Mouse (Mus musculus) heart, embryonic 10.5 days (tissue): ENCODE results near the gene Tnip1. TPM values are rescaled to one million over a fixed set of nuclear protein-coding genes. Genes with fewer than 3 reads are reported as not detected.
A peak's percentile ranks its signal among the peaks of the same experiment; 100 is the strongest.

Experiments used
- DNase-seq: peaks from one replicate; pipeline ENCODE4 v3.0.0-alpha.2; 2017; ENCODE audit warnings: low spot score
- H3K27ac ChIP-seq: fragments of 300-500 bp; sonication (generic); 2 replicates; pipeline ENCODE4 v1.5.1; 2016; ENCODE audit warnings: mild to moderate bottlenecking
- H3K27me3 ChIP-seq: fragments of 300-500 bp; sonication (generic); 2 replicates; pipeline ENCODE4 v1.6.1; 2016; ENCODE audit warnings: mild to moderate bottlenecking; ENCODE audit not compliant: poor library complexity, insufficient read depth, severe bottlenecking
- H3K36me3 ChIP-seq: fragments of 300-500 bp; sonication (generic); 2 replicates; pipeline ENCODE4 v1.6.1; 2016; ENCODE audit warnings: mild to moderate bottlenecking, moderate library complexity
- H3K4me1 ChIP-seq: fragments of 300-500 bp; sonication (generic); 2 replicates; pipeline ENCODE4 v1.6.1; 2016; ENCODE audit warnings: mild to moderate bottlenecking
- H3K4me3 ChIP-seq: fragments of 300-500 bp; sonication (generic); 2 replicates; pipeline ENCODE4 v1.5.1; 2016; ENCODE audit warnings: mild to moderate bottlenecking, moderate library complexity
- H3K9me3 ChIP-seq: fragments of 300-500 bp; sonication (generic); 2 replicates; pipeline ENCODE4 v1.6.1; 2016; ENCODE audit warnings: mild to moderate bottlenecking, moderate library complexity
- WGBS: fragments of 180-500 bp; shearing (Covaris S2); methylation state at CpG from one replicate; pipeline ENCODE4 v1.1.7; 2016; 5-methylcytosine and 5-hydroxymethylcytosine counted together
- polyA plus RNA-seq: library from polyadenylated mRNA; unstranded; fragments of >200 nt; fragmentation: Nextera tagmentation; extraction: Ambion mirVana; gene quantifications from 2 replicates; pipeline ENCODE4 v1.2.1, GENCODE M21; 2016

Tnip1 gene
- polyA plus RNA-seq, 1 experiment from 2014 or later, result 22.7 TPM

DNA sequence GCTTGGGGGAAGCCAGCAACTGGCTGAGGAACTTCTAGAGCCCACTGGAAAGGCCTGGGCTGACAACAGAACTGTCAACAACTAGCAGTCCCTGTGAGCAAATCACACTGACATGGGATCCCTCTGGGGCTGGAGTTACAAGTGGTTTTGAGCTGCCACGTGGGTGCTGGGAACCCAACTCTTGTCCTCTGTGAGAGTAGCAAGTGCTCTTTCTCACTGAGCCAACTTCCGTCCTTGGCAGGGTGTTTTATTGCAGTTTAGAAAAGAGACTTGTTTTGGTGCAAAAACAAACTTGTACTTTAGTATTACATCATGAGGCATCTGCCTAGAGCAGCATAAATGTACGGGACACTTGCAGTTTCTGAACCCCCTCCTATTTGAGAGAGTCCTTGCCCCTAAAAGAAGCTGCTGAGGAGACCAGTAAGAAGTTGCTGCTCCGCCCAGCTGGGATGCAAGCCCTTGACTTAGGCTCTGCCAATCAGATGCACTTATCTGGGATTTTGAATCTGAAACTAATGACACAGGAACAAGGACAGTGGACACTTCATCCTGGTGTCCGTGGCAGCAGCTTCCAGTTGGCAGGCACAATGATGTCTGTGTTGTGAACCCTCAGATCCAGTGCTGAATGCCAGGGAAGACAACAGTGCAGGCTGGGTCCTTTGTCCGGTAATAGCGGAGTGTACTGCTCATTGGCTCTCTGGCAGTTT is 90.7 kb downstream of the Tnip1 start:
- Histone ChIP-seq H3K27me3 (no peaks in the 10 kb centered on the region), H3K9me3 (no peaks in the 10 kb centered on the region), H3K4me3 (no peak overlapping the region), H3K4me1 (peaks cover 13% of the 10 kb centered on the region), H3K27ac (no peak overlapping the region), H3K36me3 (peaks cover 60% of the 10 kb centered on the region)
- DNase-seq, result no peak
- WGBS, result 79% methylated on average over 7 of the region's 7 CpGs

DNA sequence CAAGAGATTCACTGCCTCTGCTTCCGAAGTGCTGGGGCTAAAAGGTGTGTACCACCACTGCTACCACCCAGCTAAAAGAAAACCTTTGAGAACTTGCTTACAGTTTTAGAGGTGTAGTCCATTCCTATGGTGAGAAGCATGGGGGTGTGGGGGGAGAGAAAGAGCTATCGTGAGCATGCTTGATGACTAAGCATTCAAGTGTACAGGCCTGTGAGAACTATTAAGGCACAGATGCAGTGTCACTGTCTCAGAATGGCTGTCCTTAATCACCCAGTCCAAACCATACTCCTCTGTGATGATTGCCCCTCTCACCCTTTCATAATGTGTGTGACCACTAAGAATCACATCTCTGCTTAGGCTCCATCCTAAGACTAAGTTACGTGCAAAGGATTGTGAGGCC is 93.4 kb downstream of the Tnip1 start:
- peaks cover 57% of the 10 kb centered on the region for H3K36me3 ChIP-seq
- DNase-seq, result no peak
- H3K9me3 ChIP-seq, result no peaks in the 10 kb centered on the region
- 86% methylated on average over 3 of the region's 3 CpGs for WGBS
- H3K4me1 ChIP-seq, result peaks cover 20% of the 10 kb centered on the region
- H3K27ac ChIP-seq, result peak overlapping the region; percentile 22; the same call in 1 of the 2 replicates
- H3K4me3 ChIP-seq, result no peak overlapping the region
- no peaks in the 10 kb centered on the region for H3K27me3 ChIP-seq

DNA sequence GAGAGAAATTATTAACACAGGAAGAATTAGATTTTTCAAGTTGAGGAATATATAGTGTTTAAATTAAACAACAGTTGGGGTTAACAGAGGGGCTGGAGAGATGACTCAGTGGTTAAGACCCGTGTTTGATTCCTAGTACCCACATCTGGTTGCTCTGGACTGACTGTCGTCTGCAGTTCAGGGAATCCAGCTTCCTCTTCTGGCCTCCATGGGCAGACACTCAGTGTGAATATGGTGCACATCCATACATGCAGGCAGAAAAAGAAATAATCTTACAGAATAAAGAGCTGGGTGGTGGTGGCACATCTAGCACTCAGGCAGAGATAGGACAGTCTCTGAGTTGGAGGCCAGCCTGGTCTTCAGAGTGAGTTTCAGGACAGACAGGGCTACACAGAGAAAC is 94.3 kb downstream of the Tnip1 start:
- DNase-seq, result no peak
- WGBS, result 81% methylated on average over 2 of the region's 2 CpGs
- Histone ChIP-seq H3K27ac (no peak overlapping the region), H3K4me3 (0 out of 2 replicates have a peak overlapping the region, but pooled peaks have one; percentile 92), H3K36me3 (peaks cover 49% of the 10 kb centered on the region), H3K4me1 (peaks cover 20% of the 10 kb centered on the region), H3K9me3 (no peaks in the 10 kb centered on the region), H3K27me3 (no peaks in the 10 kb centered on the region)

DNA sequence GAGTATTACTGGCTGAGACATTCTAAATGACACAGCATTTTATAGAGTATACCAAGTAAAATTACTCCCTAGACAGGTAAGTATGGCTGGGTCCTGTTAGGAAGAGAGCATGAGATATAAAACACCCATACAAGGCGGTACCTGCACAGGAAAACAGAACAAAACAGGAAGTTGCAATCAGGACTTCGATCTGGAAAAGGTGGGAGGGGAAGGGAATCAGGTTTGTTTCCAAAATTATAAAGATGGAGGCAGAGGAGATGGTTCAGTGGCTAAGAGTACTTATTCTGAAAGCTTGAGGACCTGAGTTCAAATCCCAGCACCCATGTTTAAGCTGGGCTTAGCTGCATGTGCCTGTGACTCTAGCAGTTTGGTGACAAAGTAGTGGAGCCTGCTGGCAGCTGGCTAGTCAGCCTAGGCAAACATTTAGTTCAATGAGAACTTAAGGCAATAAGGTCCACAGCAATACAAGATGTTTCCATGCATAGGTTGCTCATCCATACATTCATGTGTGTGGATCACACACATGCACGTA is 94.7 kb downstream of the Tnip1 start:
- peak overlapping the region; percentile 92 for H3K4me3 ChIP-seq
- WGBS, result 84% methylated on average over 3 of the region's 3 CpGs
- no peaks in the 10 kb centered on the region for H3K27me3 ChIP-seq
- DNase-seq, result no peak
- peaks cover 45% of the 10 kb centered on the region for H3K36me3 ChIP-seq
- H3K27ac ChIP-seq, result 0 out of 2 replicates have a peak overlapping the region, but pooled peaks have one; percentile 98
- peaks cover 20% of the 10 kb centered on the region for H3K4me1 ChIP-seq
- H3K9me3 ChIP-seq, result no peaks in the 10 kb centered on the region

DNA sequence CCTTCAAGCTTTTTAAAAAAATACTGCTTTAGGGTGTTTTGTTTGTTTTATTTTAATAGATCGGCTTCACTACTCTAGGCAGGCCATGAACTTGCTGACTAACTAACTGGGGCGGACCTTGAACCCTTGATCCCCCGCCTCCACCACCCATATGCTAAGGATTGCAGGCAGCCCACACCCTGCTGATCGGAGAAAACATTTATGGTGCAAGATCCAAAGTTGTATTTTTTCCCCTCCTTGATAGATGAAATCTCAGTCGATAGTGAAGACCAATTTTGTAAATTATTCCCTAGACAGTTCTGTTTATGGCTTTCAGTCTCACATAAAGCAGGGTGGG is 95.7 kb downstream of the Tnip1 start:
- peak overlapping the region; percentile 98 for H3K27ac ChIP-seq
- no peak for DNase-seq
- no peaks in the 10 kb centered on the region for H3K27me3 ChIP-seq
- peaks cover 36% of the 10 kb centered on the region for H3K36me3 ChIP-seq
- peaks cover 20% of the 10 kb centered on the region for H3K4me1 ChIP-seq
- no peaks in the 10 kb centered on the region for H3K9me3 ChIP-seq
- 3% methylated on average over 5 of the region's 5 CpGs for WGBS
- H3K4me3 ChIP-seq, result peak overlapping the region; percentile 92

DNA sequence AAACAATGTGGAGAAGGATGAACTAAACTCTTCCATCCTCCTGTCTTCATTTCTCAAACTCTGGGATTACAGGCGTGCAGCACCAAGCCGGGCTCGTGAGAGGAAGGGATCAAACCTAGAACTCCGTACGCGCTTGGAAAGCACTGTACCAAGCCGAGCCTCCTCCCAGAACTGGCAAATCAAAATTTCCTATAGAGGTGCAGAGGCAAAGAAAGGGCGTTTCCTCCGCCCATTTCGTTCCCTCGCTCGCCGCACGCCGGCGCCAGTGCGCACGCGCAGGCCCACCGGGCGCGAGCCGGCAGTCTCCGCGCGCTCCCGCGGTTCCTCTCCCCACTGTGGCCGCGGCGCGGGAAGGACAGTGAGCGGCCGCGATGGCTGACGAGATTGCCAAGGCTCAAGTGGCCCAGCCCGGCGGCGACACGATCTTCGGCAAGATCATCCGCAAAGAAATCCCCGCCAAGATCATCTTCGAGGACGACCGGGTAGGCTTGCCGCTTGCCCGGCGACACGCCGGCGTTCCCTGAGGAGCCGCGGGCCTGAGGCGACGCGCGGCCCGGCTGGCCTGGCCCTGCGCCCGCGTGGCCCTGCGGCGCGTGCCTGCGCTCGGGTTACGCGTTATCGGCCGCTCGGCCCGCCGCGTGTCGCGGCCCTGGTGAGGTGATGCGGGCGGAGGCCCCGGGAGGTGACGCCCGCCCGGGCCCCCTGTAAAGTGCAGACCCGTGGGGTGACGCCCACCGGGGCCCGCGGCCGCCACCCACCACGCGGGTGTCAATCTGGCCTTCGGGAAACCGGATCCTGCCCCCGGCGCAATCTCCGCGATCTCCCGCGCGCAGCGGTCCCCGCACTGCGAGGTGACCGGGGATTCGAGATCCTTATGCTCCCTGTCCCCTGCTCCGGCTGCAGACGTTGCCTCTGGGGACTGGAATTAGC is 96.3 kb downstream of the Tnip1 start, which contains the start of gene Hint1:
Gene Hint1, plus strand, starts transcription at position 265 of the 930 bp plus-strand sequence.
- peak within 1 kb of the TSS; percentile 98 for H3K27ac ChIP-seq
- DNase-seq, result peak; percentile 93
- H3K4me3 ChIP-seq, result peak within 1 kb of the TSS; percentile 92
- H3K36me3 ChIP-seq, result peaks cover 30% of the 10 kb centered on the region
- no peaks in the 10 kb centered on the region for H3K9me3 ChIP-seq
- under 1% methylated on average over 107 of the region's 107 CpGs for WGBS
- H3K4me1 ChIP-seq, result peaks cover 20% of the 10 kb centered on the region
- no peaks in the 10 kb centered on the region for H3K27me3 ChIP-seq

DNA sequence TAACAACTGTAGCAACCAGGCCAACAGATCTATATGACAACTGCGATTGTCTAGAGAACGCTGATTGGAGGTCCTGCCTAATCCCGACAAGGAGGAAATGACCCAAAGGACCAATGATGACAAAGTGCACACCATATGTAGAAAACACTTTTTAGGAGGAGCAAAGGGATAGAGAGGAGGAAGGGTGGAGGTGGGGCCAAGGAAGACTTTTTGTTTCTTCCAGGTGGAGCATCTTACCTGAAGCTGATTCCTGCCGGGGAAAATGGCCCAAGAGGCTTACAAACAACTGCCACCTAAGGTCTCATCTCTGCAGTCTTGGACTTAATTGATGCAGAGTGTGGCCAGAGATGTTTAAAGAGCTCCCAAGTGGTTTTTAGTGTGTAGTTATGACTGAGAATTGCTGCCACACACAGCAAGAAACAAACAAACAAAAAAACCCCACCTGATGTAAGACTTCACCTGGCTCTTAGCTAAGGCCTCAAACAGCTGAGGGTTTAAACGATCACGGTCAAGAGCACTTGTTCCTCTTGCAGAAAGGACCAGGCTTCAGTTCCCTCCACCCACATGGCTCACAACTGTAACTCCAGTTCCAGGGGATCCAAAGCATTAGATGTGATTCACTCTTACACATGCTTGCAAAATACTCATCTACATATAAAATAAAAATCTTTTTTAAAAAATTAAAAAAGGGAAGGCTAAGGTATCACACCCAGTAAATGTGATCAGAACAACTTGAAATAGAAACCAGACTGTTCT is 97.2 kb downstream of the Tnip1 start:
- Histone ChIP-seq H3K4me3 (peak overlapping the region; percentile 92), H3K27me3 (no peaks in the 10 kb centered on the region), H3K9me3 (no peaks in the 10 kb centered on the region), H3K4me1 (peaks cover 20% of the 10 kb centered on the region), H3K27ac (peak overlapping the region; percentile 98), H3K36me3 (peaks cover 21% of the 10 kb centered on the region)
- 77% methylated on average over 6 of the region's 6 CpGs for WGBS
- no peak for DNase-seq

DNA sequence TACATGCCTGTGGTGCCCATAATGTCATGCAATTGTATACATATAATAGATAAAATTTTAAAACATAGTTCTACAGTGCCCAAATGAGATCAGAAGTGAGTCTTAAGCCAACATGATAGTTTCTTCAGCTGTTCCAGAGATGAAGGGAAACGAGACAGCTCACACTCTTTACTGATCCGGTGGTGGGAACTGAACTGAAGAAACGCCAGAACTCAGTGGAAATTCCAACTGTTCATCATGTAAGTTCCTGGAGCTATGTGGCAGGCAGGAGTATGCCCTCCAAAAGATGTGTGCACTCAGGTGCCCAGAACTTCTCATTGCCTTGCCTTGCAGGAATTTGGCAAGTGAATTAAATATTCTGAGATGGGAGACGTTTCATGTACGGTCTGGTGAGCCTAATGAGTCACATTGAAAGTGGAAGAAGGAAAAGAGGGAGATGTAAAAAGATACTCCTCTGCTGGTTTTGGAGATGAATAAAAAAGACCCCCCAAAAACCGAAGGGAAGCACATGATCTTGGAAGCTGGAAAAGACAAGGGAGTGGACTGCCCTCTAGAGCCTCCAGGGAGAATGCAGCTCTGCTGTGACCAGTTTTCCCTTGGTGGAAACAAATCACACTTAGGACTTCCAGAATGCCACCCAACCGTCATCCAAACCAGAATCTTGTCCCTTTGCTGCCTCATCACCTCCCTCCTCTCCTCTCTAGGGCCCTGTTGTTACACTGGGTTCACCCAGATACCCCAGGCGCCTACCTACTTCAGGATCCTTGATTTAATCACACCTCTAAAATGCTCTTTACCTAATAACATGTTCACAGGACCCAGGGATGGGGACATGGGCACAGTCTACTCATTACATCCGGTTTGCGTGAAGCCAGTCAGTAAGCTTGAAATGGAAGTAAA is 99.8 kb downstream of the Tnip1 start:
- Histone ChIP-seq H3K4me1 (peaks cover 19% of the 10 kb centered on the region; the same call in 1 of the 2 replicates), H3K36me3 (no peaks in the 10 kb centered on the region), H3K9me3 (no peaks in the 10 kb centered on the region), H3K27ac (no peak overlapping the region), H3K27me3 (no peaks in the 10 kb centered on the region), H3K4me3 (no peak overlapping the region)
- WGBS, result 42% methylated on average over 10 of the region's 10 CpGs
- DNase-seq, result no peak

DNA sequence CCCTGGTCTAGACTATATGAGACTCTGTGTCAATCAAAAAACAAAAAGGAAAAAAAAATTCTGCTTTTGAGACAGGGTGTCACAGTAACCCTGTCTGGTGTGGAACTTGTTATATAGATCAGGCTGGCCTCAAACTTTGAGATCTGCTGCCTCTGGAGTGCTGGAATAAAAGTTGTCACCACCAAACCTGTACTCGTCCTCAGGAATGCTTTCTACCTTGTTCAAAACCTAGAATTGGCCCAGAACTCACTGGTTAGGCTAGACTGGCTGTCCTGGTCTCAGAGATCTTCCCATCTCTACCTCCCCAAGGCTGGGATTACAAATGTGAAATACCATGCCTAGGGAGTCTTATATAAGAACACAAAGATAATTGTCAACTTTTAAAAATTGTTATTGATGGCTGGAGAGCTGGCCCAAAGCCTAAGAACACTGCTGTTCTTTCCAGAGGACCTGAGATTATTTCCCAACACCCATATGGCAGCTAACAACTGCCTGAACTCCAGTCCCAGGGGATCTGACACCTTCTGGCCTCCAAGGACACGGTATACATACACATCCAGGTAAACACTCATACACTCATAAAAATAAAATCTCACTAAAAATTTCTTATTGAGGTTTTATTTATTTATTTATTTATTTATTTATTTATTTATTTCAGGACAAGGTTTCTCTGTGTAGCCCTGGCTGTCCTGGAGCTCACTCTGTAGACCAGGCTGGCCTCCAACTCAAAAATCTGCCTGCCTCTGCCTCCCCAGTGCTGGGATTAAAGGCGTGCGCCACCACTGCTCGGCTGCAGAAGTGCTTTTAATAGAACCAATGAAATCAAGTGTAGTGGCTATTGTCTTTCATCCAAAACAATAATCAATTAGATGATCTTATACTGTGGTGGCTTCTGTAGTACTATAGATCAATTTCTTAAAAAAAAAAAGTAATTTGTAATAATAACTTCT is 101.0 kb downstream of the Tnip1 start:
- no peaks in the 10 kb centered on the region for H3K9me3 ChIP-seq
- peaks cover 15% of the 10 kb centered on the region; the same call in 1 of the 2 replicates for H3K4me1 ChIP-seq
- H3K36me3 ChIP-seq, result no peaks in the 10 kb centered on the region
- H3K27me3 ChIP-seq, result no peaks in the 10 kb centered on the region
- H3K27ac ChIP-seq, result peak overlapping the region; percentile 95; the same call in 1 of the 2 replicates
- WGBS, result 90% methylated on average over 5 of the region's 5 CpGs
- no peak overlapping the region for H3K4me3 ChIP-seq
- DNase-seq, result no peak
